Mouse (Mus musculus) layer of hippocampus, postnatal 14 days (tissue): Measurements from ENCODE around the gene Mthfs. TPM values are rescaled to one million over a fixed set of nuclear protein-coding genes. Genes with fewer than 3 reads are reported as not detected.
"Not testable (repeated sequence)": the region's sequence is repeated elsewhere in the genome, so short reads cannot be mapped to it uniquely, and the experiment has no call there.

ENCODE experiments used
- DNase-seq, 2 experiments: peaks; one replicate each; pipeline ENCODE4 v3.0.0; 2021 to 2022; ENCODE audit warnings: low spot score in 2 of 2, mixed read lengths in 1 of 2
- total RNA-seq, 2 experiments: library from RNA; stranded (reverse); gene quantifications; 2 replicates each; pipeline ENCODE4 v1.2.3; 2021

Gene Mthfs
- total RNA-seq, 2 experiments from 2014 or later, result 32.6 to 36.8 TPM

- DNase-seq, result not testable (repeated sequence)
Observed at GRCm38 (mm10) chr9:89240516-89241019, 30.1 kb downstream of the Mthfs start.

- no peak for DNase-seq
Observed at GRCm38 (mm10) chr9:89253400-89253799, 42.9 kb downstream of the Mthfs start.

GRCm38 (mm10) chr9:89256556-89257335, 46.3 kb downstream of the Mthfs start:
- DNase-seq, result no peak

- DNase-seq, result no peak
Observed at GRCm38 (mm10) chr9:89263968-89264367, 53.5 kb downstream of the Mthfs start.

- no peak for DNase-seq
Observed at GRCm38 (mm10) chr9:89264571-89264970, 54.1 kb downstream of the Mthfs start.

GRCm38 (mm10) chr9:89267093-89267492, 56.6 kb downstream of the Mthfs start:
- DNase-seq, result no peak

GRCm38 (mm10) chr9:89267572-89267971, 57.1 kb downstream of the Mthfs start:
- DNase-seq, result no peak

- DNase-seq, result no peak
Observed at GRCm38 (mm10) chr9:89270376-89270775, 59.9 kb downstream of the Mthfs start.

- DNase-seq, result no peak
Observed at GRCm38 (mm10) chr9:89273766-89274165, 63.3 kb downstream of the Mthfs start.

- DNase-seq, result no peak
Observed at GRCm38 (mm10) chr9:89278207-89278606, 67.7 kb downstream of the Mthfs start.

- DNase-seq, result no peak
Observed at GRCm38 (mm10) chr9:89282374-89283068, 72.0 kb downstream of the Mthfs start.

GRCm38 (mm10) chr9:89288037-89288436, 77.6 kb downstream of the Mthfs start:
- DNase-seq, result no peak

GRCm38 (mm10) chr9:89293364-89293763, 82.9 kb downstream of the Mthfs start:
- no peak for DNase-seq

GRCm38 (mm10) chr9:89294121-89294520, 83.6 kb downstream of the Mthfs start:
- DNase-seq, result no peak

- DNase-seq, result no peak
Observed at GRCm38 (mm10) chr9:89305637-89306036, 95.2 kb downstream of the Mthfs start.

- no peak for DNase-seq
Observed at GRCm38 (mm10) chr9:89308357-89309194, 98.1 kb downstream of the Mthfs start.

GRCm38 (mm10) chr9:89309195-89309535, 98.7 kb downstream of the Mthfs start:
- DNase-seq, result no peak

- no peak for DNase-seq
Observed at GRCm38 (mm10) chr9:89311649-89312048, 101.2 kb downstream of the Mthfs start.

GRCm38 (mm10) chr9:89373731-89374130, 163.3 kb downstream of the Mthfs start:
- no peak for DNase-seq

- DNase-seq, result no peak
Observed at GRCm38 (mm10) chr9:89374650-89375049, 164.2 kb downstream of the Mthfs start.

- no peak for DNase-seq
Observed at GRCm38 (mm10) chr9:89403031-89403430, 192.6 kb downstream of the Mthfs start.
